Mouse (Mus musculus) left cerebral cortex, postnatal 4 days (tissue): Measurements from ENCODE around the gene Mxd1. TPM values are rescaled to one million over a fixed set of nuclear protein-coding genes. Genes with fewer than 3 reads are reported as not detected.

Source experiments
- DNase-seq: peaks from one replicate; pipeline ENCODE4 v3.0.0-alpha.2; 2022
- intact Hi-C: fragments of 180-260 bp; cut with DNase I; formaldehyde crosslinking; loops from one replicate; pipeline ENCODE4 v1.15.1; 2025
- total RNA-seq, 2 experiments: library from RNA; stranded (reverse); gene quantifications; 2 replicates each; pipeline ENCODE4 v1.2.3; 2021

The Mxd1 gene
- 10 to 100 TPM; 12.4 to 13.3 TPM for total RNA-seq

DNA sequence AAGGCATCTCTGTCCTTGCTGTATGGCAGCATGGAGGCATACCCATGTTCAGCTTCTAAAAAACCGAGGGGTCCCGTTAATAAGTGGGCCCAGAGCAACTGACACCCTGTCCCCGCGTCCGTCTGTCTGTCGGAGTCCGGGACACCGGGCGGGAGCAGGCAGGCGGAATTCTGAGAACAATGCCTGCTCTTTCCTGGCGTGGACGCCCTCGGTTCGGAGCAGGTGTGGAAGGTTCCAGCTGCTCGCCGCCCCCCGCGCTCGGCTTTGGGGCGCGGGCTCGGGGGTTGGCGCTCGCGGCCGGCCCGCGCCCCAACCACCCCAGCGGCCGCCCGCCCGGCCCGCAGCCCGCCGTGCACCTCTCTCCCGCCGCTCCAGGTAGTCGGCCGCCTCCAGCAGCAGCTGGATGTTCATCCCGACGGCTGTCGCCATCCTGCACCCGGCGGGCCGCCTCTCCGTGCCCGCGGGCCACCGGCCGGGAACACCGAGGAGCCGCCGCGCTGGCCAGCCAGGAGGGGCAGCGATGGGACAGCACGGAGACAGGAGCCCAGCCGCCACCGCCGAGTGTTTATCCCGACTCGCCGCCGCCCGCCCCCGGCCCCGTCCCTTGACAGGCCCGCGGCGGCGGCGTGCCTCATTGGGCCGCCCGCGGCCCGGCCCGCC lies at the start of gene Mxd1:
Mxd1 (minus strand) TSS at position 582 of the 660 bp plus-strand sequence.
- intact Hi-C loops: no loop called here
- no peak for DNase-seq

GRCm38 (mm10) chr6:86708072-86708774 lies 39.3 kb upstream of the Mxd1 start:
- intact Hi-C loops: no loop called here
- no peak for DNase-seq

- intact Hi-C loops: no loop called here
- DNase-seq: no peak
Measured at GRCm38 (mm10) chr6:86702577-86702976, 33.6 kb upstream of the Mxd1 start.

GRCm38 (mm10) chr6:86697903-86698302 lies 28.9 kb upstream of the Mxd1 start:
- no peak for DNase-seq
- intact Hi-C loops: no loop called here

DNA sequence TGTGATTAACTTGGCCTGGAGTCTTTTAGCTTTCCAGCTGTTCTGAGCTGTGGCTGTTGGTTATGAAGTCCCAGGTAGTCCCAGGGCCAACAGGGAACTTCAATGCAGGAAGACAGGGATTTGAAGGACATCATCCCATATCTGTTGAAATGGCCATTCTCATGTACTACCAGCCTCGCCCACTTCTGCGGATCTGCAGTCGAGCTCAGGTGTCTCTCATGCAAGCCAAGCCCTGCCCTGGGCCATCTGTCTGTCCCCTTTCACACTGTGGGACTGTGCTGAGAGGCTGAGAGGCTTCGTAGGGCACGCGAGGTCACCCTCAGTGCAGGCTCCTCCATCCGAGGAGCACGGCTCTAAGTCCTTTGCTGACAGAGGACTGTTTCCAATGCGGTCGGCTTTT lies 27.3 kb upstream of the Mxd1 start:
- intact Hi-C loops: no loop called here
- no peak for DNase-seq

GRCm38 (mm10) chr6:86694465-86694864 lies 25.5 kb upstream of the Mxd1 start:
- DNase-seq: peak; percentile 30
- intact Hi-C loops: no loop called here

DNA sequence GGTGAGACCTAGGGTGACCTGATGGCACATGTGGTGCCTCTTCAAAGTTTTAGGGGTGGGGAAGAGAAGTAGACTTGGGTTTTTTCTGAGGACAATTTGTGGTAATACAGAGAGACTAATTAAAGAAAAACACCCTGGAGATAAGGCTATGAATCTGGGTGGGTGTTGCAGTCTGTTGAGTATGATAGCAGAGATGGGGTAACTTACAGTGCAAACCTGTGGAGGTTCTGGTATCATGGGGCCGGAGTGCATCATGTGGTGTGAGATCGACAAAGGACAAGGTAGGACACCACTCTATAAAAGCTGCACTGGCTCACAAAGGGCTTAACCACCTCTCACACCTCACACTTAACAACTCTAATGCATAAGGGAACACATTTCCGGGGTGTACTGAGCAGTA lies 20.7 kb upstream of the Mxd1 start:
- intact Hi-C loops: no loop called here
- DNase-seq: no peak

GRCm38 (mm10) chr6:86686971-86687370 lies 18.0 kb upstream of the Mxd1 start:
- DNase-seq: no peak
- intact Hi-C loops: no loop called here

GRCm38 (mm10) chr6:86684655-86685011 lies 15.7 kb upstream of the Mxd1 start:
- intact Hi-C loops: no loop called here
- DNase-seq: no peak

DNA sequence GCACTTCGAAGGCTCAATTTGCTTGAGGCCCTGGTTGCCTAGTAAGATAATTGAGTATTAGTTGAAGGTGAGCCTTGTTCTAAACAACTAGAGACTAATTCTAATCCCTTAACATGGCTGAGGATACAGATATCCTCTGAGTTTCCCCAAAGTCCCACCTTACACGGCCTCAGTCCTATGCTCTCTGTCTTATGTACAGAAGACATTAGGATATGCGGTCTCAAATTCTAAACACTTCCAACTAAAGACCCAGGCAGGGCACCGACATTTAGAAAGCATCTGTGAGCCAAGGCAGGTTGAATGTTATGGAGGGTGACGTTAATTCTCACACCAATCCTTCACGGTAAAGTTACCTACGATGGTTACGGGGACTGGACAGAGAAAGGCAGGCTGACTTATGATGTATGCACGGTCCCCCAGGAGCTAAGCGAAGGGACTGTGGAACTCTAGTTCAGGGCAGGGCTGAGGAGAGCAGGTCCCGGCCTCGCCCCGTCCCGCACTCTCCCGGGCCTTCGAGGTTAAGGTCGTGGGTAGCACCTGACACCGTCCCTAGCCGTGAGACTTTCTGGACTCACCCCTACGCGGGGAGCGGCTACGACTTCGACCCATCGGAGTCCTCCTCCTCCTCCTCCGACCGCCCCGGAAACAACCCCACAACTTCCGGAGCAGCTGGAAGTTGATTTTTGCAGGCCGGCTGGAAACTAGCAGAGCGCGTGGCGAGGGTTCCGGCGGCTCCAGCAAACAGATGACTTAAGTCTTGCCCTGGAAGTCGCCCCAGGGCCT lies 15.1 kb upstream of the Mxd1 start, which contains the start of gene Snrnp27:
Snrnp27 (minus strand) TSS at position 651 of the 783 bp plus-strand sequence.
- intact Hi-C loops: no loop called here
- peak; percentile 87 for DNase-seq

GRCm38 (mm10) chr6:86681289-86681688 lies 12.3 kb upstream of the Mxd1 start:
- intact Hi-C loops: no loop called here

DNA sequence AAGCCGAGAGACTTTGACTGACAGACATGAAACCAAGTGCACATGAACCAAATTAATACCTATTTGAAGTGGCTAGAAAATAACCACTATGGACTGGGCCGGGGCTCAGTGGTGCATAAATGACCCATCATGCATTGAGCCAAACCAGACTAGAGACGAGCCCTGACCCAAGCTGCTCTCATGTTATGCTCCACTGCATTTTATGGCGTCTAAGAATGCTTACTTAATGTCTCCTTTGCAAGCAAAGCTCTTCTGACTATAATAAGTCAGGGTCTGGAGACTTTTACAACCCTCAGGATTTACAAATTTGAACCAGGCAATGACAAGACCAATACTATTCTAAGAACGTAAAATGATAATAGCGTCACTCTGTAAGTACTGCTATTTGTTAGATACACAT lies 9.4 kb upstream of the Mxd1 start:
- intact Hi-C loops: loop anchor here (10.0 kb wide), 1 partner anchor 244 kb away; the partner anchor contains the start of gene C87436
- no peak for DNase-seq

More at GRCm38 (mm10) chr6:86681289-86681688, 12.3 kb upstream of the Mxd1 start:
- no peak for DNase-seq

DNA sequence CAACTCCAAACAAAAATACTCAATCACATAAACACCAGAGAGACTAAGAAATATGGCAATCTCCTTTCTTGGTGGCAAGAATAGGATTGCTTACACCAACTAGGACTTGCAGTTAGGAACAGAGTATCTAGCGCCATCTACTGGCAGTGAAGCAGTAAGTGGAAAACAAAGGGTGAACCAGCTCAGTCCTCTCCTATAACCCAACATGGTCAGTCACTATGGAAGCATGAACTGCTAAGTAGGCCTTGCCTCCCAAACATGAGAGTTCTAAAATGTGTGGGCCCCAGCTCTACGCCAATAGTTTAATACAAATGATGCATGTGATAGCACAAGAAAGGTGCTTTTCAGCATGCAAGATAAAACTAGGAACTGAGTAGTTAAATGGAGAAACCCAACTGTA lies 1.9 kb upstream of the Mxd1 start:
- DNase-seq: peak; percentile 19
- intact Hi-C loops: loop anchor here (5.0 to 10.0 kb wide), 2 partner anchors 129 to 236 kb away; partner anchors contain the start of gene C87436

DNA sequence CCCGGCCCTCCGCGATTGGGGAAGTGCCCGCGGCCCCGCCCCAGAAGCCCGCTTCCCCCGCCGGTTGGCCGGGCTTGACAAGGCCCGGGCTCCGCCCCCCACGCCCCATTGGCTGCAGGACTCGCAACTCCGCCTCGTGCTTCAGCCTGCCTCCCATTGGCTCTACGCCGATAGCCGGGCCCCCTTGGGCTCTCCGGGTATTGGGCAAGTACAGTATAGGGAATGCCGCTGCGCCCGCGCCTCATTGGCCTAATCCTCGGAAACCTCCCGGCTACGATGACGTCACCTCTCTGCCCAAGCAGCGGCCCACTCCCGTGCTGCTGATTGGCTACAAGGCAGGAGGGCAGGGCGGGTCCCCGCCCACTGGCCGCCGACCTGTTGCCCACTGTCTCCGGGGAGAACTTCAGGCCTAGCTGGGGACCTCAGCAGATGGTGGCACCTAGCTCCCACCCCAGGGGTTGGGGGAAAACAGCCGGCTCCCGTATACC lies 323 bp upstream of the Mxd1 start:
- intact Hi-C loops: no loop called here

DNA sequence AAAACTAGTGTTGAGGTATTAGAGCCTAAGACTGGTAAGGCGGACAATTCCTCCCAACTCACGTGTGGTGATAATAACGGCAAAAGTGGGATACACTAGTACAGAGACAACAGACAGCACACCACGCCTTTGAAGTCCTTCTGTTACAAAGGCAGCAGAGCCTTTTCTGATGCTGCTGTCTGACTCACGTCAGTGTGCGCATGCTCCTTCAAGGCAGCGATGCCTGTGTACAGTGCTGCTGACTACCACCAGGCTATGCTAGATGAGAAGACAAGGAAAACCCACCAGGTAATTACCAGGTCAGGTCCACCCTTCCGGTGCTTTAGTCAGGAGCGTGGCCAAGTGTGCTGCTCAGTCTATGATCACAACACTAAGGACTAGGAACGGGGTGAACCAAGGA lies 1.9 kb downstream of the Mxd1 start:
- no peak for DNase-seq
- intact Hi-C loops: no loop called here

More for the DNA sequence above, 323 bp upstream of the Mxd1 start:
- DNase-seq: peak; percentile 100

DNA sequence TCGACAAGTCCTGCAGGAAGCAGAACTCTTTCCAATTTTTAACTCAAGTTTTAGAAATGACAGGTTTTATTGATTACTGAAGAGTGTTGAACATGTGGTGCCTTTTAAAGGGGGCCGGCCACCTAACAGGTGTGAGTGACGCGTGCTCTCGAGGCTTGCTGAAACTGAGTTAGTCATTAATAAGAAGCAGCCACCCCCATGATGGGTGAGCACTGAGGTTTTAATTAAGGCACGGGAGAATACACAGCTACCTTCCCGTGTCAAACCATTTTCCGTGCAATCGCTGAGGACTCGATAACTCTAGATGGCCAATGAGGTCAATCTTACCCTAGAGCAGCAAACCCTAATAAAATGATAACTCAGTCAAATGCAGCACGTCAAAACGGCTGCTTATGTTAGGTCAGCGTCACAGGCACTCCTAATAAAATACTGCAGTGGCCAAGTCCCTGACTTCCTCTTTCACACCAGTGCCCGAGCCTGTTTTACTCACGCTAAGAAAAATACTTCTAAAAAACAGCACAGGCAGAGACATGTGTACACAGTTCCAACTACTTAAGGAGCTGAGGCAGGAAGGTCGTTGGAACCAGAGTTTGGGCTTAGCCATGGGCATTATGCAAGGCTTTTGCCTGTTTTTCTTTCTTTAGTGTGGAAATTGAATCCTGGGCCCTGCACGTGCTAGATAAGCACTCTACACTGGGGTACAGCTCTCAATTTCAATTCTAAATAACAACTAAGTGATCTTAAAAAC lies 3.2 kb downstream of the Mxd1 start:
- intact Hi-C loops: no loop called here
- no peak for DNase-seq

DNA sequence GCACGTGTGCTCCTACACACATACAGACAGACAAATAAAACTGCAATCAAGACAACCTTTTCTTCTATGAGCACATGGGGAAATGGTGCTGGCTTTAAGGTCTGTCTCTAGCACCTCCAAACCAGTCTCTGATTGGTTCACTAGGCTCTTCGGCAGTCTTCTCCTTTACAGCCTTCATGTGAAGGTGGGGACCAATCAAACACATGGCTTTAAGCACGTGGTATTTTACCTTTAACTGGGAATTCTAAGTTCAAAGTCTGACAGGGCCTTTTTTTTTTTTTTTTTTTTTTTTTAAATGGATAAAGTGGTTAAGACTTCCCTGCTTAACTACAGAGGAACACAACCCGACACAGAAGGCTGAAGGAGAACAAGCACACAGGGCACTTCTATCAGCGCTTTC lies 3.9 kb downstream of the Mxd1 start:
- intact Hi-C loops: no loop called here
- no peak for DNase-seq

- intact Hi-C loops: no loop called here
- no peak for DNase-seq
Measured at GRCm38 (mm10) chr6:86660161-86660877, 8.6 kb downstream of the Mxd1 start.

GRCm38 (mm10) chr6:86658501-86658900 lies 10.5 kb downstream of the Mxd1 start:
- intact Hi-C loops: no loop called here

More at GRCm38 (mm10) chr6:86658501-86658900, 10.5 kb downstream of the Mxd1 start:
- DNase-seq: no peak
